Mouse (Mus musculus) midbrain, embryonic 15.5 days (tissue): ENCODE measurements around the gene Gm20388. TPM values are rescaled to one million over a fixed set of nuclear protein-coding genes. Genes with fewer than 3 reads are reported as not detected.

Experiments
- ATAC-seq: fragments of 200-750 bp; cut with Nextera tagmentation; replicated peaks from 2 replicates; pipeline ENCODE4 v1.8.0; 2017; ENCODE audit warnings: moderate TSS enrichment
- H3K27ac ChIP-seq: fragments of 300-500 bp; sonication (generic); 2 replicates; pipeline ENCODE4 v1.5.1; 2015; ENCODE audit warnings: mild to moderate bottlenecking, inconsistent platforms
- H3K27me3 ChIP-seq: fragments of 300-500 bp; sonication (generic); replicated peaks from 2 replicates; pipeline ENCODE4 v1.6.1; 2015; ENCODE audit warnings: inconsistent platforms
- H3K36me3 ChIP-seq: fragments of 300-500 bp; sonication (generic); replicated peaks from 2 replicates; pipeline ENCODE4 v1.6.1; 2015; ENCODE audit warnings: inconsistent platforms
- H3K4me1 ChIP-seq: fragments of 300-500 bp; sonication (generic); 2 replicates; pipeline ENCODE4 v1.6.1; 2015; ENCODE audit warnings: inconsistent platforms
- H3K4me2 ChIP-seq: fragments of 300-500 bp; sonication (generic); 2 replicates; pipeline ENCODE4 v1.6.1; 2015; ENCODE audit warnings: inconsistent platforms, mild to moderate bottlenecking, moderate library complexity
- H3K4me3 ChIP-seq: fragments of 300-500 bp; sonication (generic); 2 replicates; pipeline ENCODE4 v1.5.1; 2015; ENCODE audit warnings: mild to moderate bottlenecking, inconsistent platforms
- H3K9ac ChIP-seq: fragments of 300-500 bp; sonication (generic); 2 replicates; pipeline ENCODE4 v1.6.1; 2015; ENCODE audit warnings: mild to moderate bottlenecking, inconsistent platforms
- H3K9me3 ChIP-seq: fragments of 300-500 bp; sonication (generic); 2 replicates; pipeline ENCODE4 v1.6.1; 2016; ENCODE audit warnings: inconsistent platforms
- WGBS: fragments of 180-500 bp; shearing (Covaris S2); methylation state at CpG from one replicate; pipeline ENCODE4 v1.1.7; 2015; ENCODE audit warnings: mixed read lengths; 5-methylcytosine and 5-hydroxymethylcytosine counted together
- polyA plus RNA-seq: library from polyadenylated mRNA; unstranded; fragments of >200 nt; fragmentation: Nextera tagmentation; extraction: Ambion mirVana; gene quantifications from 2 replicates; pipeline ENCODE4 v1.2.1, GENCODE M21; 2015

Gm20388 gene
- polyA plus RNA-seq, 1 experiment from 2014 or later, result 5.6 TPM

GRCm38 (mm10) chr8:122989976-122990375 is 3079.3 kb downstream of the Gm20388 start:
- H3K9me3 ChIP-seq, result no peaks in the 10 kb centered on the region
- H3K4me1 ChIP-seq, result peaks cover 24% of the 10 kb centered on the region
- H3K9ac ChIP-seq, result no peak overlapping the region
- no peaks in the 10 kb centered on the region for H3K27me3 ChIP-seq
- 93% methylated on average over 2 of the region's 2 CpGs for WGBS
- H3K4me3 ChIP-seq, result no peak overlapping the region
- no peak overlapping the region for H3K4me2 ChIP-seq
- ATAC-seq, result no peak
- no peaks in the 10 kb centered on the region for H3K36me3 ChIP-seq
- H3K27ac ChIP-seq, result no peak overlapping the region

GRCm38 (mm10) chr8:122991368-122991767 is 3080.7 kb downstream of the Gm20388 start:
- Histone ChIP-seq H3K36me3 (no peaks in the 10 kb centered on the region), H3K27ac (no peak overlapping the region), H3K9me3 (no peaks in the 10 kb centered on the region), H3K4me1 (peaks cover 20% of the 10 kb centered on the region), H3K4me2 (no peak overlapping the region), H3K4me3 (no peak overlapping the region), H3K27me3 (no peaks in the 10 kb centered on the region), H3K9ac (no peak overlapping the region)
- WGBS, result 92% methylated on average over 5 of the region's 5 CpGs
- no peak for ATAC-seq

DNA sequence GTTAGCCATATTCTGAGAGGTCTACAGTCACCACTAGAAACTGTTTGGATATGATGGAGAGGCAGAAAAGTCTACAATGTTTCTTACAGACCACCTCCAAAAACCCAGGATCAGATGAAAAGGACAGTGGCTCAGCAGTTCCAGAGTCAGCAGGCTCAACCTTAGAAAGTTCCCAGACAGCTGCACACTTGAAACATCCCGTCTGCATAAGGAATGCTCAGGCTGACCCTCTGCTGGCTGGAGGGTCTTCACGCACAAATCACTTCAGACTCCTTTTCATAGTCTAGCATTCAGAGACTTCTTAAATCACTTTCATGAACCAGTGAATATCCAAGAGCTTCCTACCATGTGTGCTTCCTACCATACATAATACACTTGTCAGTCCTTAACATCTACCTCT is 3081.7 kb downstream of the Gm20388 start:
- Histone ChIP-seq H3K9ac (no peak overlapping the region), H3K36me3 (no peaks in the 10 kb centered on the region), H3K9me3 (no peaks in the 10 kb centered on the region), H3K4me1 (peaks cover 17% of the 10 kb centered on the region), H3K27me3 (no peaks in the 10 kb centered on the region), H3K4me3 (no peak overlapping the region), H3K27ac (no peak overlapping the region), H3K4me2 (no peak overlapping the region)
- no peak for ATAC-seq
- WGBS, result 38% methylated on average over 2 of the region's 2 CpGs

DNA sequence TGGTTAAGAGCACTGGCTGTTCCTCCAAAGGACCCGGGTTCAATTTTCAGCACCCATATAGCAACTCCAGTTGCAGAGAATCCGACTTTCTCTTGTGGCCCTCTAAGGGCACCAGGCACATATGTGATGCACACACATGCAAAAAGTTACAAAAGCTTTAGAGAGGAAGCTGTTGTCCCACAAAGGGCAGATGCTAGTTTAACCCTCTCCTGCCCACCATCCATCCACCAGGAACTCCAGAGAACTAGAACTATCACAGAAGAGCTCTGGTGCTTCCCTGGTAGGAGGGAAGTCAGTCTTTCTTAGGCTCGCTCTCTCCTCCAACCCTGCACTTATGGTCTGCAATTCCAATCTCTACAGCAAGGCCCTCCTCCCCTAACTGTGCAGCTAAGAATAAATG is 3082.4 kb downstream of the Gm20388 start:
- Histone ChIP-seq H3K4me3 (no peak overlapping the region), H3K36me3 (no peaks in the 10 kb centered on the region), H3K4me2 (no peak overlapping the region), H3K4me1 (peaks cover 14% of the 10 kb centered on the region), H3K9ac (no peak overlapping the region), H3K27ac (no peak overlapping the region), H3K9me3 (no peaks in the 10 kb centered on the region), H3K27me3 (no peaks in the 10 kb centered on the region)
- ATAC-seq, result no peak
- 87% methylated on average over 3 of the region's 3 CpGs for WGBS

GRCm38 (mm10) chr8:122993740-122994139 is 3083.1 kb downstream of the Gm20388 start:
- no peak overlapping the region for H3K27ac ChIP-seq
- 67% methylated on average over 5 of the region's 5 CpGs for WGBS
- no peaks in the 10 kb centered on the region for H3K36me3 ChIP-seq

GRCm38 (mm10) chr8:122997963-122998362 is 3087.3 kb downstream of the Gm20388 start:
- 72% methylated on average over 4 of the region's 4 CpGs for WGBS
- H3K27me3 ChIP-seq, result no peaks in the 10 kb centered on the region
- no peak overlapping the region for H3K27ac ChIP-seq
- no peak for ATAC-seq
- peaks cover 14% of the 10 kb centered on the region for H3K4me1 ChIP-seq
- no peaks in the 10 kb centered on the region for H3K9me3 ChIP-seq
- H3K36me3 ChIP-seq, result no peaks in the 10 kb centered on the region
- no peak overlapping the region for H3K4me3 ChIP-seq
- no peak overlapping the region for H3K4me2 ChIP-seq
- H3K9ac ChIP-seq, result no peak overlapping the region

More at GRCm38 (mm10) chr8:122993740-122994139, 3083.1 kb downstream of the Gm20388 start:
- Histone ChIP-seq H3K27me3 (no peaks in the 10 kb centered on the region), H3K9ac (no peak overlapping the region), H3K4me3 (no peak overlapping the region), H3K4me1 (peaks cover 18% of the 10 kb centered on the region), H3K9me3 (no peaks in the 10 kb centered on the region), H3K4me2 (no peak overlapping the region)
- ATAC-seq, result no peak

GRCm38 (mm10) chr8:123000311-123000710 is 3089.7 kb downstream of the Gm20388 start:
- Histone ChIP-seq H3K9me3 (no peaks in the 10 kb centered on the region), H3K36me3 (no peaks in the 10 kb centered on the region), H3K27ac (no peak overlapping the region), H3K27me3 (no peaks in the 10 kb centered on the region), H3K4me2 (no peak overlapping the region), H3K4me1 (peaks cover 9% of the 10 kb centered on the region), H3K9ac (no peak overlapping the region), H3K4me3 (no peak overlapping the region)
- 85% methylated on average over 2 of the region's 2 CpGs for WGBS
- ATAC-seq, result no peak

DNA sequence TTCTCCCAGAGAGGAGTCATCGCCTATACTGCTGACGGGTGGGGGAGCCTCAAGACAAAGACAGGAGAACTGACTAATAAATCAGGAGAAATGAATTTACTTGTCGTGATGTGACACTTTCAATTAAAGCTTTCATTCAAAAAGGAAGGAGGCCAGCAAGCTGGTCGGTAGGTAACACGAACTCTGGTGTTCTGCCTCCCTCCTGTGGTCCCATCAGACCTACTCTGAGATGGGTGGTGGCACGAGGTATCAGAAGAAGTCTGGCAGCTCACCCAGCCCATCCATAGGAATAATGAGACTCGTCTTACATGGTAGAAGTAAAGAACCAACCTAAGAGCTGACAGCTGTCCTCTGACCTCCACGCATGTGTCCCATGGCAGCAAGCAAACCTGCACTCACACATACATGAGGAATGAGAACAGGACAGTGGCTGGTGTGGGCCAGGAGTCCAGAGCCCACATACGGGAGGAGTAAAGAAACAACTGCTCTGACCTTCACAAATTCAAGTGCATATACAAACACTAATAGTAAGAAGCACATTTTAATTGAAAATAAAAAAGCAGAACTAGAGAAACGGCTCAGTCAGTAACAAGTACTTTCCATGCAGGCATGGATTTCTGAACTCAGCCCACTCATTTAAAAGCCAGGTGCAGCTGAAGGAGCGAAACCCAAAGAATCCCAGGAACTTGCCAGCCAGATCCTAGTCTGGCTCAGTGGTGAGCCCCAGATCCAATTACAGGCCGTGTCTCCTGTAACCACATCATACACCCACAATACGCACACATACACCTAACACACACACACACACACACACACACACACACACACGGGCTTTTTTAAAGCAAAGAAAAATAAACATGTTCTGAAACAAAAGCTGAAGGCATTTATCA is 3093.6 kb downstream of the Gm20388 start:
- H3K4me3 ChIP-seq, result no peak overlapping the region
- no peak for ATAC-seq

DNA sequence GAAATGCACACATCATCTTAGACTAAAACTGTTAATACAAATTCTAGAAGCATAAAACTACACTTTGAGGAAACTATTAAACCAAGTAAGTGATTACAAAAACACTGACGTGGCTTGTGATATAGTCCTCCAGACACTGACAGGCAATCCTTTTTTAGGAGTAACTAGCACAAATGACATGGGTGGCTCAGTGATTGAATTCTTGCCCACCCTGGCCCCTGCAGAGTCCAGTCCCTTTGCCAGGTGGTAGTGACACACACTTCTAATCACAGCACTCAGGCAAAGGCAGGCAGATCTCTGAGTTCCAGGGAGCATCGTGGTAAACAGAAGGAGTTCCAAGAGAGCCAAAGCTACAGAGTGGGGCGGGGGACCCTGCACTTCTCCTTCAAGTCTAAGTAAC is 3094.7 kb downstream of the Gm20388 start:
- Histone ChIP-seq H3K4me1 (peaks cover 15% of the 10 kb centered on the region; the same call in 1 of the 2 replicates), H3K27ac (no peak overlapping the region), H3K36me3 (no peaks in the 10 kb centered on the region), H3K9ac (no peak overlapping the region), H3K27me3 (no peaks in the 10 kb centered on the region), H3K9me3 (no peaks in the 10 kb centered on the region), H3K4me2 (no peak overlapping the region), H3K4me3 (no peak overlapping the region)
- ATAC-seq, result no peak
- WGBS, result 70% methylated on average over 3 of the region's 3 CpGs

More for the DNA sequence above, 3093.6 kb downstream of the Gm20388 start:
- Histone ChIP-seq H3K9ac (no peak overlapping the region), H3K4me1 (peaks cover 15% of the 10 kb centered on the region; the same call in 1 of the 2 replicates), H3K4me2 (no peak overlapping the region), H3K27ac (no peak overlapping the region), H3K9me3 (no peaks in the 10 kb centered on the region), H3K27me3 (no peaks in the 10 kb centered on the region), H3K36me3 (no peaks in the 10 kb centered on the region)
- 79% methylated on average over 14 of the region's 14 CpGs for WGBS

GRCm38 (mm10) chr8:123005805-123006204 is 3095.2 kb downstream of the Gm20388 start:
- Histone ChIP-seq H3K36me3 (no peaks in the 10 kb centered on the region), H3K27me3 (no peaks in the 10 kb centered on the region), H3K27ac (no peak overlapping the region), H3K9me3 (no peaks in the 10 kb centered on the region), H3K9ac (no peak overlapping the region), H3K4me2 (no peak overlapping the region), H3K4me1 (peaks cover 15% of the 10 kb centered on the region; the same call in 1 of the 2 replicates), H3K4me3 (no peak overlapping the region)
- WGBS, result 85% methylated on average over 5 of the region's 5 CpGs
- ATAC-seq, result no peak

DNA sequence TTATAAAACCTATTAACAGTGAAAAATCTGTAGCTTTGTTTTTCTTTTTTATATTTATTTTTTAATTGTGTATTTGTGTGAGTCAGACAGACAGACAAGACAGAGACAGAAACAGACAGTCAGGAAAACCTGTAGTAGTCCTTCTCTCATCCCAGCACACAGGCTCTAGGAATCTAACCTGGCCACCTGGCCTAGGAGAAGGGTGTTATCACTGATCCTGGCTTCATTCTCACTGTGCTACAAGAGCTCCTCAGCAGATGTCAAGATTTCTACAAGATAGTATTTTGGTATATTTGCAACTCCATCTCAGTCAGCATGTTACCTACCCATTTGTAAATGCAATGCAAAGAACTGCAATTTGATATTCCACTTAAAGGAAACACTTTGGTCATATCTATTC is 3100.7 kb downstream of the Gm20388 start:
- Histone ChIP-seq H3K36me3 (no peaks in the 10 kb centered on the region), H3K4me1 (peaks cover 9% of the 10 kb centered on the region; the same call in 1 of the 2 replicates), H3K4me2 (no peak overlapping the region), H3K4me3 (no peak overlapping the region), H3K9ac (no peak overlapping the region), H3K27ac (no peak overlapping the region), H3K9me3 (no peaks in the 10 kb centered on the region), H3K27me3 (no peaks in the 10 kb centered on the region)
- no peak for ATAC-seq

- Histone ChIP-seq H3K36me3 (no peaks in the 10 kb centered on the region), H3K27me3 (no peaks in the 10 kb centered on the region), H3K27ac (no peak overlapping the region), H3K4me1 (peaks cover 16% of the 10 kb centered on the region), H3K4me3 (no peak overlapping the region), H3K9me3 (no peaks in the 10 kb centered on the region), H3K9ac (no peak overlapping the region), H3K4me2 (no peak overlapping the region)
- WGBS, result 85% methylated on average over 7 of the region's 7 CpGs
- no peak for ATAC-seq
These were observed 3103.8 kb downstream of the Gm20388 start for GRCm38 (mm10) chr8:123014429-123014828.

DNA sequence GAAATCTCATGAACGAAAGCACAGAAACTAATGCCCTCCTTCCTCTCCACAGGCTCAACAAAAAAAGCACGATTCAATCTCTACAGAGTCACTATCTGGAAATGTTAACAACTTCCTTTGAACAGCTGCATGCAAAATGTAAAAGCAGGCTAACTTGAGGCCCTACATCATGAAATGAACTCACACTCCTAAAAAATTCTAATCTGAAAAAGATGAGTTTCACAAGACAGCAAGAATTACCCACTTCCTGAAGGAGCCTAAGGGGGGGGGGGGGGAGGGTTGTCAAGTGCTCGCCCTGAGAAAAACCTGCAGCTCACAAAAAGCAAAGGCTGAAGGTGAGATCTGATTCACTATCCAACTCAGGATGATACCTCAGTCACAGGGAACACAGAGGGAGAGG is 3104.4 kb downstream of the Gm20388 start:
- H3K36me3 ChIP-seq, result no peaks in the 10 kb centered on the region
- no peak overlapping the region for H3K4me3 ChIP-seq
- no peak overlapping the region for H3K4me2 ChIP-seq
- no peak overlapping the region for H3K9ac ChIP-seq
- H3K4me1 ChIP-seq, result peaks cover 16% of the 10 kb centered on the region
- H3K9me3 ChIP-seq, result no peaks in the 10 kb centered on the region
- 79% methylated on average over 3 of the region's 3 CpGs for WGBS
- H3K27ac ChIP-seq, result no peak overlapping the region
- no peaks in the 10 kb centered on the region for H3K27me3 ChIP-seq
- ATAC-seq, result no peak
